Mouse (Mus musculus) ovary, postnatal 10 days (tissue): ENCODE results near the gene Bicd2.
"Not testable (repeated sequence)": the region's sequence is repeated elsewhere in the genome, so short reads cannot be mapped to it uniquely, and the experiment has no call there.

ENCODE experiments used
- DNase-seq: peaks from one replicate; pipeline ENCODE4 v3.0.0; 2022; ENCODE audit warnings: low spot score

Bicd2 gene

GRCm38 (mm10) chr13:49360906-49361406 is 19.6 kb downstream of the Bicd2 start:
- DNase-seq = no peak

- no peak for DNase-seq
Observed at GRCm38 (mm10) chr13:49362364-49362763, 21.0 kb downstream of the Bicd2 start.

GRCm38 (mm10) chr13:49362804-49363203 is 21.4 kb downstream of the Bicd2 start:
- DNase-seq = no peak

GRCm38 (mm10) chr13:49364716-49365115 is 23.3 kb downstream of the Bicd2 start:
- no peak for DNase-seq

GRCm38 (mm10) chr13:49367657-49368440 is 26.5 kb downstream of the Bicd2 start:
- no peak for DNase-seq

DNA sequence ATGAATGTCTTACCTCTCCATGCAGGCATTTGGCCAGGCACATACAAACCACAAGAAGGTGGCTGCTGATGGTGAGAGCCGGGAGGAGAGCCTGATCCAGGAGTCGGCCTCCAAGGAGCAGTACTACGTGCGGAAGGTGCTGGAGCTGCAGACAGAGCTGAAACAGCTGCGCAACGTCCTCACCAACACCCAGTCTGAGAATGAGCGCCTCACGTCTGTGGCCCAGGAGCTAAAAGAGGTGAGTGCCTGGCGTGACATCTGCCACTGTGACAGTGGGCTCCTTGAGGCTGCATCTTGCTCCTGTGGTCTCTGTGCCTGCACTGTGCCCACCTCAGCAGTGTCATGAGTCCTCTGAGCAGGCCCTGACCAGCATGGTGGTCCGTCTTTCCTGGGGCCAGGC is 28.0 kb downstream of the Bicd2 start:
- DNase-seq = no peak

DNA sequence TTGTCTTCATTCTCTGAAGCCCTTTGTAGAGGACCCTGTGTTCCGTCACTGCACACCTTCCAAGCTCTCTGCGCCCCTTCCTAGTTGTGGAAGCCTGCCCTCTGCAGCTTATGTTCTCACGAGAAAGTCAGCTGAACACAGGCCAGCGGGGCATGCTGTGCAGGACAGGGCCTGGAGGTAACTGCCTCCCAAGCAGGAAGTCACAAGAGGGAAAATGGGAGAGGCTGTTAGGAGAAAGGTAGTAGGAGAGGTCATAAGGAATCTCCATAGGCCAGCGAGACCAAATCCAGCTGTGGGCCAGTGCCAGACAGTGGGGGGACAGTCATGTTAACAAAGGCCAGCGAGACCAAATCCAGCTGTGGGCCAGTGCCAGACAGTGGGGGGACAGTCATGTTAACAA is 28.8 kb downstream of the Bicd2 start:
- not testable (repeated sequence) for DNase-seq

DNA sequence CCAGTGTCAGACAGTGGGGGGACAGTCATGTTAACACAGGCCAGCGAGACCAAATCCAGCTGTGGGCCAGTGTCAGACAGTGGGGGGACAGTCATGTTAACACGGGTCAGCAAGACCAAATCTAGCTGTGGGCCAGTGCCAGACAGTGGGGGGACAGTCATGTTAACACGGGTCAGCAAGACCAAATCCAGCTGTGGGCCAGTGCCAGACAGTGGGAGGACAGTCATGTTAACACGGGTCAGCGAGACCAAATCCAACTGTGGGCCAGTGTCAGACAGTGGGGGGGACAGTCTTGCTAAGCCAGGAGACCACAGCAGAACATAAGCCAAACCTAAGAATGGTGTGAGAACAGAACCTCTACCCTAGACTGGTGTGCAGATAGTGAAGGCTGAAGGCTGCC is 29.5 kb downstream of the Bicd2 start:
- not testable (repeated sequence) for DNase-seq

DNA sequence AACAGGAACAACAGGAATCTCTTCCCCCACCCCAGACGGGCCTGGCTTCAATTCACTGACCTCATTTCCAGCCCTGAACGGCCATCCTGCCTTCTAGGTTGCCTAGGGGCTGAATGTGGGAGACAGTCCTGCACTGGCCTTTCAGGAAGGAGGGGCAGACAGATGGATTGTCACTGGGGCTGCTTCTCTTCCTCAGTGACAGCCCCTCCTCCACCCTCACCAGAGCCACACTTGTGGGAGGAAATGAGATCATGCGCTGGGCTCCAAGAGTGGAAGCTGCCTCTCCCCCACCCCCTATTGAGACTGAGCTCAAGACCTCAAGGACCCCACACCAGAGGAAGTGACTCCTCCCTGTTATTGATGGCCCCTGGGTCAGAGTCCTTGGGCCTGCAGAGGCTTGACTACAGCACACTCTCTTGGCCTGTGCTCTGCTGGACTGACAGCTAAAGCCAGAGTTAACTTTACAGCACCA is 30.1 kb downstream of the Bicd2 start:
- no peak for DNase-seq

GRCm38 (mm10) chr13:49372370-49373060 is 31.1 kb downstream of the Bicd2 start:
- DNase-seq = no peak

DNA sequence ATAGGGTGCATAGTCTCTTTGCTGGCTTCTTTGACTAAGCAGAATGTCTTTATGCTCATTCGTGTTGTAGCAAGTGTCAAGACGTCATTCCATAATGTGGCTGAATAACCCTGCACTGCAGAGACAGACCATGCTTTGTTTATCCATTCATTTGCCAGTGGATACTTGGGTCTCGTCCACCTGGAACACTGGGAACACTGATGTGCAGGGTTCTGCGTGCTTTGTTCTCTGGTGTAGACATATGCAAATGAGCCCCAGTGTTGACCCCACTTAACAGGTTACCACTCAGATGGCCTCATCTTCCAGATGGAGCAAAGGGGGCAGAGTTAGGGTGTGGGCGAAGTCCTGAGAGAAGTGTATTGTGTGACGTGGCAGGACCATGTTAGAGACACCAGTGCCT is 32.9 kb downstream of the Bicd2 start:
- no peak for DNase-seq

DNA sequence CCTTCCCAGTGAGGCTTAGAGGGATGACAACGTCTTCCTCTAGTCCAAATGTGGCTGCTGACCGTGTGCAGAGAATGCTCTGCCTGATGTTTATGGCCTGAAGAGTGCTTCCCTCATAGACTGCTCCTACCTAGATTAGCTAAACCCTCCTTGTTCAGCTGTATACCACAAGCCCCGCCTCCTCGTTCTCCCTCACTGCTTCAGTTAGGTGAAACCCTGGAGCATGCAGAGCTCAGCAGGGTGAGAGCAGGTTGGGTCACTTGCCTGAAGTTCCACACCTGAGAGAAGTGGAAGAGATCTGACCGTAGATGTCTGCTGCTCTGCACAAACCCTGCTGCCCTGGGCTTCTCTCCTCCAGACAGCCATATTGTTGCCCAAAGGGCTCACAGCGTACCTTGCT is 33.3 kb downstream of the Bicd2 start:
- no peak for DNase-seq

DNA sequence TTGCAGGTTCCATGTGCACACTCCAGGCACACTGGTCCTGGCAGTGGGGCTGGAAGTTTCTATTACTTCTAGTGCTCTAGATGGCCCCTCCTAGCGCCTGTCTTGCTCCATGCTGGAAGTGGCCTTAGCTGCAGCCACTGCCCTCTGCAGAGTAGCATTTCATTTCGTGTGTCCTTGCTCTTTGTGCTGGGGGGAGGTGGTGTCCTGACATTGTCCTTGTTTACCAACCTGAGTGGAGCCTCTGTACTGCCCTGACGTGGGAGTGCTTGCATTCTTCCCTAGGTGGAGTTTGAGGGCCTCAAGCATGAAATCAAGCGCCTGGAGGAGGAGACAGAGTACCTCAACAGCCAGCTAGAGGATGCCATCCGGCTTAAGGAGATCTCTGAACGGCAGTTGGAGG is 36.2 kb downstream of the Bicd2 start:
- no peak for DNase-seq

- no peak for DNase-seq
Observed at GRCm38 (mm10) chr13:49379301-49379700, 37.9 kb downstream of the Bicd2 start.

DNA sequence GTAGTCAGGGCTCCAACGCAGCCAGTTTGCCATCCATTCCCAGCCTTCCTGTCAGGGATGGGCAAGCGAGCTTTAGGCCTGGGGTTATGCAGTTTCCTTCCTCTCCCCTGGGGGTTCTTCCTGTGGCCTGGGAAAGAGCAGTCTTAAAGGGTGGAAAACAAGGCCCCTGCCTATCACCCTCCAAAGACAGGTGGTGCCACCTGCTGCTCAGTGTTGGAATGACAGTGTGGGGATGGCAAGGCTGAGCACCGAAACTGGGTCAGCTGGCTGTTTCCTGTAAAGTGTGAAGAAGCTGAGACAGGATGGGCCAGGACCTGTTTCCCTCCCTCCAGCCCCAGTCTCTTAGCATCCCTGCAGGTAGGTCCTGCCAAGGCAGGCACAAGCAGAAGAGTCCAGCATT is 39.8 kb downstream of the Bicd2 start:
- DNase-seq = peak; percentile 75

DNA sequence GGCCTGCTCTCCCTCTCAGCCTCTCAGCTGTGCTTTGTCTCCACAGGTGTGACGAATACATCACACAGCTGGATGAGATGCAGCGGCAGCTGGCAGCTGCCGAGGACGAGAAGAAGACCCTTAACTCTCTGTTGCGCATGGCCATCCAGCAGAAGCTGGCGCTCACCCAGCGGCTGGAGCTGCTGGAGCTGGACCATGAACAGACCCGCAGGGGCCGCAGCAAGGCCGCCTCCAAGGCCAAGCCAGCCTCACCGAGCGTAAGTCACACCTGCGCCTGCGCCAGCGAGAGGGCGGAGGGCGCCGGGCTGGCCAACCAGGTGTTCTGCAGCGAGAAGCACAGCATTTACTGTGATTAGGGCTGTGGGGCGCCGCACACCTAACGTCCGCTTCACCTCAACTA is 41.6 kb downstream of the Bicd2 start:
- DNase-seq = no peak

GRCm38 (mm10) chr13:49384751-49385463 is 43.5 kb downstream of the Bicd2 start:
- DNase-seq = no peak

- DNase-seq = no peak
Observed at GRCm38 (mm10) chr13:49391374-49391773, 50.0 kb downstream of the Bicd2 start.

GRCm38 (mm10) chr13:49393579-49393978 is 52.2 kb downstream of the Bicd2 start:
- no peak for DNase-seq

DNA sequence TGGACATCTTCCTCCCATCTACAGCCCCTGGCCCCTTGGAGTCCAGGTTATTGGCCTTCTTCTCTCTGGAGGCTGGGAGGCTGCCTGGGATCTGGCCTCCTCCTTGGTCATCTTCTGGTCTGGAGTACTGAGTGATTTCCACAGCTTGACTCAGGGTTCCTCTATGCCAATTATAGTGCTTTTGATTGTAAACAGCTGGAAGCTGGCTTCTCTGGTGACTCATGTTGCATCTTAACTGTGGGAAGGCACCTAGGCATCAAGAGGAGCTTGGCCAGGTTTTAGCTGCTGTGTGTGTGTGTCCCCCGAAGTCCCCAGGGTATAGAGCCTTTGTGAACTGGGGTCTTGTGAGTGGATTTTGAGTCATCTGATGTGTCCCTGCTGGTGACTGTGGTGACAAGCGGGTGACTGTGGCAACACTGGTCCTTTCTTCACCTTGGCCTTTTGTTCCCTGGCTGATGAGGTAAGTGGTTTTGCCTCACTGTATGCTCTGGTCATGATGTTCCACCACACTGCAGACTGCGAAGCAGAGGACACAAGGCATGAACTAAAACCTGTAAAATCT is 53.6 kb downstream of the Bicd2 start:
- no peak for DNase-seq

- DNase-seq = no peak
Observed at GRCm38 (mm10) chr13:49396798-49397197, 55.4 kb downstream of the Bicd2 start.

DNA sequence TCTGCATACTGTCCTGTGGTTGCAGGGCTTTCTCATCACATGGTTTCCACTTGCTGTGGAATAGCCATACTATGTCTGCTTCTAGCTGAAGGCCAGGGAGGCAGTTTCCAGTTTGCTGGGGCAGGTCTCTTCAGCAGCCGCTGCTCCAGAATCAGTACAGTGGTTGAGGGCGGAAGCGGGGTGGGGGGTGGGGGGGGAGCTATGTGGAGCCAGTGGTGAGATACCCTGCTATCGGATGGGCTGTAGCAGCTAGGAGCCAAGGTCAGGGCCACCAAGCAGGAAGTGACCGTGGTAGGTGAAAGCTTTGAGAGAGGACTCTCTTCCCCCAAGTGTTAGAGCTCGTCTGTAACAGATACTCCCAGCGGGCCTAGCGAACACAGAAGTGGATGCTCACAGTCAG is 56.8 kb downstream of the Bicd2 start:
- DNase-seq = no peak
